Mouse (Mus musculus): ENCODE results near the gene Coa7.

- TF ChIP-seq CTCF (IDR thresholded peaks at IDR 0.05; ENCODE audit: control insufficient read depth, insufficient read depth, insufficient replicate concordance, low read depth, low read length): no peak
- TF ChIP-seq POLR2A (IDR thresholded peaks at IDR 0.05; ENCODE audit: control insufficient read depth, low read depth, low read length): no peak
These were observed 22.9 kb downstream of the Coa7 start for GRCm38 (mm10) chr4:108350819-108351218.
